8 mouse cellular contexts compared by ENCODE assay signal in the genomic region with DNA sequence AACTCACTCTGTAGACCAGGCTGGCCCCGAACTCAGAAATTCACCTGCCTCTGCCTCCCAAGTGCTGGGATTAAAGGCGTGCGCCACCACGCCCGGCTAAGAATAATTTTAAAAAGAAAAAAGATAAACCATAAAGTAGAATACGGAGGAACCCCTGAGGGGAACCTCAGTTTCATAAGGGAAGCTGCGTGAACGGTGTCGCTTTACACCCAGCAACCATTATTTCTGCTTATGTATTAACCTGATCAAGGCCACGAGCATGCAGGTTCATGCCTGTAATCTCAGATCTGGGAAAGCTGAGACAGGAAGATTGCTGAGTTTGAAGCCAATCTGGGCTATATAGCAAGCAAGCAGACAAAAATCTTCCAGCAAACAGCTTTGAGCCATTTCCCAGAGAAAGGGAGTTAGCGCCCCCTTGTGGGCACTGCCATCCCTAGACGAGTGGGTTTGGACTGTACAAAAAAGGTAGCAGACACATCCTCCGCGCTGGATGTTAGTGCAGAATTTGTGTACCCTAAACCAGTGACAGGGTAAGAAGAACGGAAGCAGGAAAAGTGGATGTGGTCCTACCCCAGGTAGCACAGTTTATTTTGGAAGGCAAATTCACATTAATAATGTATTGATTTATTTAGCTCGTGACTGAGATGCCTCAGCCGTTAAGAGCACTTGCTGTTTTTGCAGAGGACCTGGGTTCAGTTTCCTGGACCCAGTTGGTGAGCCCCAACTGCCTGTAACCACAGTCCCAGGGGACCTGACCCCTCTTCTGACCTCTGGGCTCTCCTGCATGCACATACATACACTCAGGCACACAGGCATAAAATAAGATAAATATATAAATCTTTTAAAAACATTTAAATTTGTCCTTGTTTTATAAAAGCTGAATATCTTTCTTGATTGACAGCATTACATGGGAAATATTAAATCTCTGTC. TPM values are rescaled to one million over a fixed set of nuclear protein-coding genes. Genes with fewer than 3 reads are reported as not detected.
DNase-seq lines count a peak whose midpoint lies in the region; ATAC-seq and TF ChIP-seq lines count a peak whose summit lies in the region.

No protein-coding gene starts in this region.

- H3K4me3 ChIP-seq in kidney, postnatal 0 days (replicated peaks; ENCODE audit: low read depth, low read length): no peak overlapping the region
- H3K4me3 ChIP-seq in liver, embryonic 11.5 days (ENCODE audit: low read depth, low read length): no peak overlapping the region

- no peaks in the 10 kb centered on the region for H3K4me1 ChIP-seq in kidney, postnatal 0 days (replicated peaks; ENCODE audit: insufficient read depth, low read length)
- H3K4me1 ChIP-seq in liver, embryonic 11.5 days (replicated peaks; ENCODE audit: control insufficient read depth, insufficient read depth, low read length): no peaks in the 10 kb centered on the region

- H3K27ac ChIP-seq in kidney, postnatal 0 days: no peak overlapping the region
- no peak overlapping the region for H3K27ac ChIP-seq in liver, embryonic 11.5 days (ENCODE audit: low read depth, low read length)

- no peaks in the 10 kb centered on the region for H3K27me3 ChIP-seq in kidney, postnatal 0 days (ENCODE audit: insufficient read depth, low read length)
- H3K27me3 ChIP-seq in liver, embryonic 11.5 days (replicated peaks; ENCODE audit: control insufficient read depth, insufficient read depth, low read length): no peaks in the 10 kb centered on the region

- peak; percentile 91 for DNase-seq in 3T3-L1 (ENCODE audit: low read depth, low spot score)
- peak; percentile 87 for DNase-seq in adrenal gland, adult 2 months
- DNase-seq in embryo, embryonic 11 days: peak; percentile 91
- DNase-seq in gastrocnemius, postnatal 4 days (ENCODE audit: low spot score in 2 of 2): peak; percentile 83 to 86
- peak; percentile 90 for DNase-seq in kidney, postnatal 0 days (ENCODE audit: low spot score)
- peak; percentile 80 for DNase-seq in liver, embryonic 11.5 days (ENCODE audit: low spot score)
- peak; percentile 81 to 88 for DNase-seq in natural killer cell, adult 2 months (ENCODE audit: low spot score in 2 of 2)
- peak; percentile 87 to 97 for DNase-seq in spleen, postnatal 4 days (ENCODE audit: low spot score in 2 of 2)

- ATAC-seq in kidney, postnatal 0 days (replicated peaks; ENCODE audit: low FRiP score, low read depth): peak; percentile 65; the same call in 1 of the 2 replicates
- peak; percentile 51 for ATAC-seq in liver, embryonic 11.5 days (replicated peaks; ENCODE audit: low FRiP score)

- no peak overlapping the region for H3K9ac ChIP-seq in kidney, postnatal 0 days (ENCODE audit: low read depth, low read length)
- no peak overlapping the region for H3K9ac ChIP-seq in liver, embryonic 11.5 days (ENCODE audit: low read depth, low read length)

- H3K36me3 ChIP-seq in kidney, postnatal 0 days (ENCODE audit: insufficient read depth, low read length): no peaks in the 10 kb centered on the region
- no peaks in the 10 kb centered on the region for H3K36me3 ChIP-seq in liver, embryonic 11.5 days (ENCODE audit: control insufficient read depth, insufficient read depth, low read length)

- 0 out of 2 replicates have a peak, but pooled peaks cover 5% of the 10 kb centered on the region for H3K9me3 ChIP-seq in kidney, postnatal 0 days (replicated peaks; ENCODE audit: low read length)
- peaks cover 4% of the 10 kb centered on the region; the same call in 1 of the 2 replicates for H3K9me3 ChIP-seq in liver, embryonic 11.5 days (ENCODE audit: control insufficient read depth, low read length)

- TF ChIP-seq CTCF in kidney, postnatal 0 days (IDR thresholded peaks at IDR 0.05; ENCODE audit: low read depth): peak; percentile 93

- H3K4me2 ChIP-seq in kidney, postnatal 0 days (ENCODE audit: low read length): no peak overlapping the region
- no peak overlapping the region for H3K4me2 ChIP-seq in liver, embryonic 11.5 days

- WGBS in kidney, postnatal 0 days: 55% methylated on average over 17 of the region's 17 CpGs
- 49% methylated on average over 17 of the region's 17 CpGs for WGBS in liver, embryonic 11.5 days

RNA-seq across cellular contexts. Expression of gene Acp5, which starts 7.9 kb away (rescaled TPM):
- total RNA-seq in adrenal gland, adult 2 months (2021): 10 to 100 TPM; 65.9 to 86.3 TPM
- polyA plus RNA-seq in adrenal gland, adult 2 months (2012; rRNA removed): 93.2 and 189 TPM in 2 replicates
- 1 to 10 TPM; 2.5 to 3.4 TPM for total RNA-seq in gastrocnemius, postnatal 4 days (2021)
- 6.2 and 6.3 TPM in 2 replicates for polyA plus RNA-seq in kidney, postnatal 0 days (2015; fragmentation: Nextera tagmentation; extraction: Ambion mirVana)
- polyA plus RNA-seq in liver, embryonic 11.5 days (2014; fragmentation: Nextera tagmentation; extraction: Ambion mirVana): 156 and 162 TPM in 2 replicates

RNA-seq across cellular contexts. Expression of gene Pigyl, which starts 13.3 kb away (rescaled TPM):
- total RNA-seq in adrenal gland, adult 2 months (2021): 10 to 100 TPM; 34.8 to 65.0 TPM
- 75.3 and 79.6 TPM in 2 replicates for polyA plus RNA-seq in adrenal gland, adult 2 months (2012; rRNA removed)
- 10 to 100 TPM; 34.3 to 34.6 TPM for total RNA-seq in gastrocnemius, postnatal 4 days (2021)
- 102 and 111 TPM in 2 replicates for polyA plus RNA-seq in kidney, postnatal 0 days (2015; fragmentation: Nextera tagmentation; extraction: Ambion mirVana)
- polyA plus RNA-seq in liver, embryonic 11.5 days (2014; fragmentation: Nextera tagmentation; extraction: Ambion mirVana): 66.6 and 67.9 TPM in 2 replicates

RNA-seq across cellular contexts. Expression of gene Elof1, which starts 26.4 kb away (rescaled TPM):
- 10 to 100 TPM; 73.9 to 90.9 TPM for total RNA-seq in adrenal gland, adult 2 months (2021)
- 157 and 159 TPM in 2 replicates for polyA plus RNA-seq in adrenal gland, adult 2 months (2012; rRNA removed)
- total RNA-seq in gastrocnemius, postnatal 4 days (2021): 10 to 100 TPM; 54.4 to 54.9 TPM
- 160 and 172 TPM in 2 replicates for polyA plus RNA-seq in kidney, postnatal 0 days (2015; fragmentation: Nextera tagmentation; extraction: Ambion mirVana)
- 159 and 169 TPM in 2 replicates for polyA plus RNA-seq in liver, embryonic 11.5 days (2014; fragmentation: Nextera tagmentation; extraction: Ambion mirVana)

RNA-seq across cellular contexts. Expression of gene Cnn1, which starts 44.4 kb away (rescaled TPM):
- total RNA-seq in adrenal gland, adult 2 months (2021): 1 to 10 TPM in 1 of 2 experiments, under 1 TPM in 1; 0.58 to 3.8 TPM
- polyA plus RNA-seq in adrenal gland, adult 2 months (2012; rRNA removed): 1.1 and 1.8 TPM in 2 replicates
- total RNA-seq in gastrocnemius, postnatal 4 days (2021): 1 to 10 TPM; 7.2 to 7.5 TPM
- 27.9 and 30.8 TPM in 2 replicates for polyA plus RNA-seq in kidney, postnatal 0 days (2015; fragmentation: Nextera tagmentation; extraction: Ambion mirVana)
- 3.6 and 6.2 TPM in 2 replicates for polyA plus RNA-seq in liver, embryonic 11.5 days (2014; fragmentation: Nextera tagmentation; extraction: Ambion mirVana)

RNA-seq across cellular contexts. Expression of gene Zfp872, which starts 44.5 kb away (rescaled TPM):
- 1 to 10 TPM; 1.8 to 3.9 TPM for total RNA-seq in adrenal gland, adult 2 months (2021)
- polyA plus RNA-seq in adrenal gland, adult 2 months (2012; rRNA removed): 0.11 and 0.16 TPM in 2 replicates
- not detected for total RNA-seq in gastrocnemius, postnatal 4 days (2021)
- 0.11 and 0.18 TPM in 2 replicates for polyA plus RNA-seq in kidney, postnatal 0 days (2015; fragmentation: Nextera tagmentation; extraction: Ambion mirVana)
- polyA plus RNA-seq in liver, embryonic 11.5 days (2014; fragmentation: Nextera tagmentation; extraction: Ambion mirVana): 0.13 and 0.15 TPM in 2 replicates

Comparison
In these comparisons a context has a peak if more than half of its experiments do, and no peak if none do; other contexts are left out.
1. RNA of gene Acp5, which starts 7.9 kb away (polyA plus RNA-seq): 156 to 162 TPM in liver, embryonic 11.5 days and 93.2 to 189 TPM in adrenal gland, adult 2 months; 6.2 to 6.3 TPM in kidney, postnatal 0 days; every median in the first group is over 10 times any median in the second.
2. Peak in every context shown above with its lines, with median percentiles within 50 percentile points of each other: DNase-seq.